8 mouse cellular contexts compared by ENCODE assay signal in genomic region chr5:145114606-145115473, GRCm38 (mm10). TPM values are rescaled to one million over a fixed set of nuclear protein-coding genes. Genes with fewer than 3 reads are reported as not detected.
A peak's percentile ranks its signal among the peaks of the same experiment; 100 is the strongest.
DNase-seq lines count a peak whose midpoint lies in the region; ATAC-seq and TF ChIP-seq lines count a peak whose summit lies in the region.

No protein-coding gene starts in this region.

- peaks cover 19% of the 10 kb centered on the region for H3K4me1 ChIP-seq in embryonic facial prominence, embryonic 13.5 days
- H3K4me1 ChIP-seq in heart, embryonic 15.5 days (replicated peaks), result peaks cover 32% of the 10 kb centered on the region
- H3K4me1 ChIP-seq in kidney, postnatal 0 days (replicated peaks; ENCODE audit: insufficient read depth, low read length), result no peaks in the 10 kb centered on the region; the same call in 1 of the 2 replicates

- 17% methylated on average over 40 of the region's 40 CpGs for WGBS in embryonic facial prominence, embryonic 13.5 days
- 12% methylated on average over 40 of the region's 40 CpGs for WGBS in heart, embryonic 15.5 days
- 20% methylated on average over 29 of the region's 40 CpGs for WGBS in kidney, postnatal 0 days

- H3K4me2 ChIP-seq in embryonic facial prominence, embryonic 13.5 days, result peak overlapping the region; percentile 87
- H3K4me2 ChIP-seq in heart, embryonic 15.5 days, result peak overlapping the region; percentile 95
- H3K4me2 ChIP-seq in kidney, postnatal 0 days (ENCODE audit: low read length), result peak overlapping the region; percentile 88

- TF ChIP-seq CTCF in kidney, postnatal 0 days (IDR thresholded peaks at IDR 0.05; ENCODE audit: low read depth), result no peak

- H3K27ac ChIP-seq in embryonic facial prominence, embryonic 13.5 days, result no peak overlapping the region
- H3K27ac ChIP-seq in heart, embryonic 15.5 days, result peak overlapping the region; percentile 86
- peak overlapping the region; percentile 77 for H3K27ac ChIP-seq in kidney, postnatal 0 days

- H3K27me3 ChIP-seq in embryonic facial prominence, embryonic 13.5 days, result no peaks in the 10 kb centered on the region
- no peaks in the 10 kb centered on the region for H3K27me3 ChIP-seq in heart, embryonic 15.5 days
- H3K27me3 ChIP-seq in kidney, postnatal 0 days (ENCODE audit: insufficient read depth, low read length), result no peaks in the 10 kb centered on the region

- no peak for ATAC-seq in embryonic facial prominence, embryonic 13.5 days (ENCODE audit: insufficient number of reproducible peaks, insufficient read depth, low FRiP score, low TSS enrichment, low read depth)
- peak; percentile 27 for ATAC-seq in heart, embryonic 15.5 days (replicated peaks; ENCODE audit: insufficient number of reproducible peaks, insufficient read depth, low FRiP score, low read depth)
- ATAC-seq in kidney, postnatal 0 days (replicated peaks; ENCODE audit: low FRiP score, low read depth), result peak; percentile 45

- peak overlapping the region; percentile 78 for H3K9ac ChIP-seq in embryonic facial prominence, embryonic 13.5 days
- peak overlapping the region; percentile 87 for H3K9ac ChIP-seq in heart, embryonic 15.5 days
- H3K9ac ChIP-seq in kidney, postnatal 0 days (ENCODE audit: low read depth, low read length), result peak overlapping the region; percentile 83

- H3K36me3 ChIP-seq in embryonic facial prominence, embryonic 13.5 days, result peaks cover 17% of the 10 kb centered on the region
- H3K36me3 ChIP-seq in heart, embryonic 15.5 days, result peaks cover 6% of the 10 kb centered on the region; the same call in 1 of the 2 replicates
- H3K36me3 ChIP-seq in kidney, postnatal 0 days (ENCODE audit: insufficient read depth, low read length), result peaks cover 7% of the 10 kb centered on the region; the same call in 1 of the 2 replicates

- peak overlapping the region; percentile 63 for H3K4me3 ChIP-seq in embryonic facial prominence, embryonic 13.5 days
- peak overlapping the region; percentile 87 for H3K4me3 ChIP-seq in heart, embryonic 15.5 days
- H3K4me3 ChIP-seq in kidney, postnatal 0 days (replicated peaks; ENCODE audit: low read depth, low read length), result peak overlapping the region; percentile 79

- DNase-seq in 416B (ENCODE audit: low read depth) (peak; percentile 84), MEL-GATA-1-ER (ENCODE audit: extremely low read depth, low read depth) (peak; percentile 54)
- peak; percentile 39 for DNase-seq in kidney, postnatal 0 days (ENCODE audit: low spot score)
- peak; percentile 81 to 82 for DNase-seq in lung, postnatal 4 days
- peak; percentile 33 for DNase-seq in retina, postnatal 1 day
- no peak for DNase-seq in left cerebral cortex, adult 9 months (ENCODE audit: low spot score in 2 of 2)

- no peaks in the 10 kb centered on the region for H3K9me3 ChIP-seq in embryonic facial prominence, embryonic 13.5 days
- no peaks in the 10 kb centered on the region for H3K9me3 ChIP-seq in heart, embryonic 15.5 days (replicated peaks)
- no peaks in the 10 kb centered on the region for H3K9me3 ChIP-seq in kidney, postnatal 0 days (replicated peaks; ENCODE audit: low read length)

RNA-seq across cellular contexts. Expression of gene Arpc1b, which starts 0.8 kb away (rescaled TPM):
- polyA plus RNA-seq in embryonic facial prominence, embryonic 13.5 days (2015; fragmentation: Nextera tagmentation; extraction: Ambion mirVana), result 177 and 178 TPM in 2 replicates
- polyA plus RNA-seq in heart, embryonic 15.5 days (2015; fragmentation: Nextera tagmentation; extraction: Ambion mirVana), result 214 and 308 TPM in 2 replicates
- polyA plus RNA-seq in kidney, postnatal 0 days (2015; fragmentation: Nextera tagmentation; extraction: Ambion mirVana), result 261 and 283 TPM in 2 replicates

RNA-seq across cellular contexts. Expression of gene Pdap1, which starts 25.2 kb away (rescaled TPM):
- 128 and 146 TPM in 2 replicates for polyA plus RNA-seq in embryonic facial prominence, embryonic 13.5 days (2015; fragmentation: Nextera tagmentation; extraction: Ambion mirVana)
- 52.1 and 65.4 TPM in 2 replicates for polyA plus RNA-seq in heart, embryonic 15.5 days (2015; fragmentation: Nextera tagmentation; extraction: Ambion mirVana)
- 89.9 and 95.7 TPM in 2 replicates for polyA plus RNA-seq in kidney, postnatal 0 days (2015; fragmentation: Nextera tagmentation; extraction: Ambion mirVana)

RNA-seq across cellular contexts. Expression of gene Bud31, which starts 25.3 kb away (rescaled TPM):
- 201 and 225 TPM in 2 replicates for polyA plus RNA-seq in embryonic facial prominence, embryonic 13.5 days (2015; fragmentation: Nextera tagmentation; extraction: Ambion mirVana)
- 113 and 116 TPM in 2 replicates for polyA plus RNA-seq in heart, embryonic 15.5 days (2015; fragmentation: Nextera tagmentation; extraction: Ambion mirVana)
- 185 and 186 TPM in 2 replicates for polyA plus RNA-seq in kidney, postnatal 0 days (2015; fragmentation: Nextera tagmentation; extraction: Ambion mirVana)

RNA-seq across cellular contexts. Expression of gene Kpna7, which starts 31.0 kb away (rescaled TPM):
- polyA plus RNA-seq in embryonic facial prominence, embryonic 13.5 days (2015; fragmentation: Nextera tagmentation; extraction: Ambion mirVana), result not detected in 2 replicates
- not detected in 2 replicates for polyA plus RNA-seq in heart, embryonic 15.5 days (2015; fragmentation: Nextera tagmentation; extraction: Ambion mirVana)
- not detected in 2 replicates for polyA plus RNA-seq in kidney, postnatal 0 days (2015; fragmentation: Nextera tagmentation; extraction: Ambion mirVana)

RNA-seq across cellular contexts. Expression of gene Arpc1a, which starts 31.2 kb away (rescaled TPM):
- polyA plus RNA-seq in embryonic facial prominence, embryonic 13.5 days (2015; fragmentation: Nextera tagmentation; extraction: Ambion mirVana), result 144 and 157 TPM in 2 replicates
- 86.8 and 96.4 TPM in 2 replicates for polyA plus RNA-seq in heart, embryonic 15.5 days (2015; fragmentation: Nextera tagmentation; extraction: Ambion mirVana)
- 145 and 156 TPM in 2 replicates for polyA plus RNA-seq in kidney, postnatal 0 days (2015; fragmentation: Nextera tagmentation; extraction: Ambion mirVana)

Comparison
In these comparisons a context has a peak if more than half of its experiments do, and no peak if none do; other contexts are left out.
1. DNase-seq: peak in 416B (single experiment), MEL-GATA-1-ER (single experiment), kidney, postnatal 0 days (single experiment), lung, postnatal 4 days (2 of 2) and retina, postnatal 1 day (single experiment); none in left cerebral cortex, adult 9 months (0 of 2).
2. Peak in every context shown above with its lines, with median percentiles within 50 percentile points of each other: H3K4me2 ChIP-seq, H3K4me3 ChIP-seq and H3K9ac ChIP-seq.